Mouse (Mus musculus) cerebellum, adult 2 months (tissue): Measurements from ENCODE around the gene Nup43. TPM values are rescaled to one million over a fixed set of nuclear protein-coding genes. Genes with fewer than 3 reads are reported as not detected.
A peak's percentile ranks its signal among the peaks of the same experiment; 100 is the strongest.

ENCODE experiments used
- DNase-seq, 2 experiments: peaks; one replicate each; pipeline ENCODE4 v3.0.0; 2021
- H3K27ac ChIP-seq: fragments of 200-500 bp; 2 replicates; pipeline ENCODE4 v1.5.1; 2012; ENCODE audit warnings: low read length, control low read depth, inconsistent platforms; ENCODE audit not compliant: insufficient read depth
- H3K27me3 ChIP-seq: fragments of 200-500 bp; 2 replicates; pipeline ENCODE4 v1.6.1; 2012; ENCODE audit warnings: inconsistent platforms, mild to moderate bottlenecking, low read length, moderate library complexity; ENCODE audit not compliant: control insufficient read depth, insufficient read depth
- H3K4me1 ChIP-seq: fragments of 200-500 bp; 2 replicates; pipeline ENCODE4 v1.6.1; 2011; ENCODE audit warnings: low read length; ENCODE audit not compliant: control insufficient read depth, insufficient read depth
- H3K4me3 ChIP-seq: fragments of 200-500 bp; replicated peaks from 2 replicates; pipeline ENCODE3; 2011; ENCODE audit warnings: mild to moderate bottlenecking, low read depth, low read length, control low read depth; ENCODE audit not compliant: insufficient read depth
- CTCF ChIP-seq: fragments of 200-500 bp; IDR thresholded peaks from 2 replicates; pipeline ENCODE4 v1.5.1; 2011; ENCODE audit warnings: low read depth, mild to moderate bottlenecking, control low read depth, low read length, moderate library complexity, borderline replicate concordance; ENCODE audit not compliant: insufficient read depth
- POLR2A ChIP-seq: fragments of 200-500 bp; IDR thresholded peaks from 2 replicates; pipeline ENCODE4 v1.6.1; 2011; ENCODE audit warnings: low read length, control low read depth, borderline replicate concordance; ENCODE audit not compliant: insufficient read depth
- WGBS: fragments of 180-500 bp; shearing (Covaris S2); methylation state at CpG from one replicate; pipeline ENCODE4 v1.1.7; 2018; 5-methylcytosine and 5-hydroxymethylcytosine counted together
- polyA plus RNA-seq: library from polyadenylated mRNA; depleted of rRNA; stranded (reverse); fragments of >200 nt; gene quantifications from 2 replicates; pipeline ENCODE4 v1.2.3, GENCODE M21; 2012

Nup43 gene
- polyA plus RNA-seq, 1 experiment, result 10.2 TPM

- no peak for DNase-seq
- 56% methylated on average over 16 of the region's 16 CpGs for WGBS
- no peak overlapping the region for H3K27ac ChIP-seq
- H3K27me3 ChIP-seq, result no peaks in the 10 kb centered on the region
- H3K4me3 ChIP-seq, result no peak overlapping the region
- no peak for TF ChIP-seq POLR2A
- TF ChIP-seq CTCF, result no peak
- H3K4me1 ChIP-seq, result no peaks in the 10 kb centered on the region
These were observed 36.2 kb upstream of the Nup43 start for GRCm38 (mm10) chr10:7630951-7631720.

- 93% methylated on average over 12 of the region's 12 CpGs for WGBS
- Histone ChIP-seq H3K4me1 (no peaks in the 10 kb centered on the region), H3K4me3 (no peak overlapping the region), H3K27ac (no peak overlapping the region), H3K27me3 (no peaks in the 10 kb centered on the region)
- DNase-seq, result no peak
- TF ChIP-seq POLR2A, result no peak
- TF ChIP-seq CTCF, result no peak
These were observed 26.9 kb upstream of the Nup43 start for GRCm38 (mm10) chr10:7640366-7640765.

- DNase-seq, result no peak
- WGBS, result 59% methylated on average over 2 of the region's 2 CpGs
- Histone ChIP-seq H3K4me1 (no peaks in the 10 kb centered on the region), H3K27me3 (no peaks in the 10 kb centered on the region), H3K27ac (no peak overlapping the region), H3K4me3 (no peak overlapping the region)
- no peak for TF ChIP-seq CTCF
- no peak for TF ChIP-seq POLR2A
These were observed 21.4 kb upstream of the Nup43 start for GRCm38 (mm10) chr10:7645911-7646310.

- Histone ChIP-seq H3K4me3 (no peak overlapping the region), H3K27ac (no peak overlapping the region), H3K4me1 (no peaks in the 10 kb centered on the region), H3K27me3 (no peaks in the 10 kb centered on the region)
- TF ChIP-seq POLR2A, result no peak
- TF ChIP-seq CTCF, result no peak
- DNase-seq, result no peak
- 84% methylated on average over 4 of the region's 4 CpGs for WGBS
These were observed 18.2 kb upstream of the Nup43 start for GRCm38 (mm10) chr10:7649059-7649458.

- no peak overlapping the region for H3K4me3 ChIP-seq
- 70% methylated on average over 2 of the region's 2 CpGs for WGBS
- no peak for DNase-seq
- no peaks in the 10 kb centered on the region for H3K27me3 ChIP-seq
- no peak for TF ChIP-seq CTCF
- no peak for TF ChIP-seq POLR2A
- H3K4me1 ChIP-seq, result no peaks in the 10 kb centered on the region
- H3K27ac ChIP-seq, result no peak overlapping the region
These were observed 16.2 kb upstream of the Nup43 start for GRCm38 (mm10) chr10:7651057-7651456.

- Histone ChIP-seq H3K27me3 (no peaks in the 10 kb centered on the region), H3K27ac (peak overlapping the region; percentile 60), H3K4me1 (peaks cover 4% of the 10 kb centered on the region; the same call in 1 of the 2 replicates), H3K4me3 (peak overlapping the region; percentile 84)
- WGBS, result under 1% methylated on average over 44 of the region's 44 CpGs
- DNase-seq, result no peak
- TF ChIP-seq POLR2A, result no peak
- TF ChIP-seq CTCF, result no peak
These were observed 4.7 kb upstream of the Nup43 start for GRCm38 (mm10) chr10:7662471-7663141.

- TF ChIP-seq CTCF (no peak), POLR2A (peak; percentile 89)
- H3K4me3 ChIP-seq, result peak overlapping the region; percentile 84
- H3K4me1 ChIP-seq, result peaks cover 4% of the 10 kb centered on the region; the same call in 1 of the 2 replicates
These were observed 3.9 kb upstream of the Nup43 start for GRCm38 (mm10) chr10:7663159-7664026.

More at GRCm38 (mm10) chr10:7663159-7664026, 3.9 kb upstream of the Nup43 start:
- H3K27ac ChIP-seq, result peak overlapping the region; percentile 98
- no peaks in the 10 kb centered on the region for H3K27me3 ChIP-seq
- DNase-seq, result peak; percentile 95
- WGBS, result under 1% methylated on average over 64 of the region's 64 CpGs
